Mouse (Mus musculus) regulatory T cell (primary cell): ENCODE measurements around the gene Edem3.

Source experiments
- in situ Hi-C: fragments of 300-600 bp; cut with MboI, MseI; formaldehyde crosslinking; loops from one replicate; pipeline ENCODE4 v1.15.1; 2025; ENCODE audit warnings: high pct_unique_total_duplicates

The Edem3 gene

GRCm38 (mm10) chr1:151754881-151755659 lies at the start of gene Edem3:
Gene Edem3, plus strand, starts transcription at chr1:151755371.
- in situ Hi-C loops, result loop anchor here (10.0 kb wide), 1 partner anchor 1600 kb away; no protein-coding TSS in a partner anchor

- in situ Hi-C loops, result loop anchor here (5.0 kb wide), 1 partner anchor 214 kb away; no protein-coding TSS in a partner anchor
Observed at GRCm38 (mm10) chr1:151705723-151706396, 49.3 kb upstream of the Edem3 start.

- in situ Hi-C loops, result loop anchor here (5.0 kb wide), 1 partner anchor 214 kb away; no protein-coding TSS in a partner anchor
Observed at GRCm38 (mm10) chr1:151706397-151706752, 48.8 kb upstream of the Edem3 start.

GRCm38 (mm10) chr1:151708966-151709733 lies 46.0 kb upstream of the Edem3 start:
- in situ Hi-C loops, result loop anchor here (5.0 kb wide), 1 partner anchor 217 kb away; no protein-coding TSS in a partner anchor

GRCm38 (mm10) chr1:151709734-151710022 lies 45.5 kb upstream of the Edem3 start:
- in situ Hi-C loops, result loop anchor here (5.0 kb wide), 2 partner anchors 147 to 217 kb away; no protein-coding TSS in a partner anchor

- in situ Hi-C loops, result loop anchor here (5.0 kb wide), 1 partner anchor 148 kb away; no protein-coding TSS in a partner anchor
Observed at GRCm38 (mm10) chr1:151710424-151711055, 44.6 kb upstream of the Edem3 start.

GRCm38 (mm10) chr1:151711062-151711461 lies 44.1 kb upstream of the Edem3 start:
- in situ Hi-C loops, result loop anchor here (5.0 kb wide), 1 partner anchor 149 kb away; no protein-coding TSS in a partner anchor

- in situ Hi-C loops, result loop anchor here (5.0 kb wide), 1 partner anchor 150 kb away; no protein-coding TSS in a partner anchor
Observed at GRCm38 (mm10) chr1:151712664-151713063, 42.5 kb upstream of the Edem3 start.

- in situ Hi-C loops, result loop anchor here (5.0 kb wide), 1 partner anchor 151 kb away; no protein-coding TSS in a partner anchor
Observed at GRCm38 (mm10) chr1:151713622-151714021, 41.5 kb upstream of the Edem3 start.

GRCm38 (mm10) chr1:151716024-151716710 lies 39.0 kb upstream of the Edem3 start:
- in situ Hi-C loops, result no loop called here

GRCm38 (mm10) chr1:151717624-151718023 lies 37.5 kb upstream of the Edem3 start:
- in situ Hi-C loops, result no loop called here

GRCm38 (mm10) chr1:151718575-151718974 lies 36.6 kb upstream of the Edem3 start:
- in situ Hi-C loops, result no loop called here

GRCm38 (mm10) chr1:151719911-151720310 lies 35.3 kb upstream of the Edem3 start:
- in situ Hi-C loops, result no loop called here

GRCm38 (mm10) chr1:151720566-151720965 lies 34.6 kb upstream of the Edem3 start:
- in situ Hi-C loops, result no loop called here

GRCm38 (mm10) chr1:151721357-151721983 lies 33.7 kb upstream of the Edem3 start:
- in situ Hi-C loops, result no loop called here

GRCm38 (mm10) chr1:151723771-151724170 lies 31.4 kb upstream of the Edem3 start:
- in situ Hi-C loops, result no loop called here

- in situ Hi-C loops, result no loop called here
Observed at GRCm38 (mm10) chr1:151725590-151725989, 29.6 kb upstream of the Edem3 start.

GRCm38 (mm10) chr1:151726358-151726757 lies 28.8 kb upstream of the Edem3 start:
- in situ Hi-C loops, result no loop called here

- in situ Hi-C loops, result no loop called here
Observed at GRCm38 (mm10) chr1:151728141-151728540, 27.0 kb upstream of the Edem3 start.

GRCm38 (mm10) chr1:151737146-151737545 lies 18.0 kb upstream of the Edem3 start:
- in situ Hi-C loops, result no loop called here
